Mouse (Mus musculus): ENCODE measurements at regions not wholly inside any gene's neighbourhood (a gene's known extent, or its start where the extent isn't known, plus 50 kb on each side); places are given as distances from the start of the nearest gene placed in this dataset.
A peak's percentile ranks its signal among the peaks of the same experiment; 100 is the strongest.

DNA sequence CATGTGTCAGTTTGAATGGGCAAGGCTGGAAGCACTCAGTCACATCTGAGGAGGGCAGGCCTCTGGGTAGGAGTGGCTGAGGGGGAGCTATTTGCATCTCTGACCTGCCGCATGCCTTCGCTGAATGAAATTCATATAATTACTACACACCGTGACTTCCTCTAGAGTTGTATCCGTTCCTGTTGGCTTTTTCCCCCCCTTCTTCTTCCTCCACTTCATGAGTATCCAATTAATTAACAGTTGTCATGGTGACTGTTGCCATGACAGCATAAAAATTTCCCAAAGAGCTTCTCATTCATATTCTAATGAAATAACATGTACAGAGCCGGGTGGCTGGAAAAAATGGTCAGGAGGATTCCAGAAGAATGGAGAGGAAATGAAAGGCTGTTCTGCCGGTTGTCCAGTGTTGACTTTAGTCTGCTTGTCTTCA, 208.6 kb upstream of the Gm10131 start:
- Histone ChIP-seq H3K36me3 (ENCODE audit: control insufficient read depth, insufficient read depth) (no peaks in the 10 kb centered on the region), H3K4me2 (ENCODE audit: low read length) (peak overlapping the region; percentile 41), H3K9ac (replicated peaks; ENCODE audit: low read depth, low read length) (no peak overlapping the region), H3K4me3 (replicated peaks; ENCODE audit: low read length) (no peak overlapping the region), H3K27ac (ENCODE audit: low read length) (peak overlapping the region; percentile 58), H3K9me3 (ENCODE audit: control insufficient read depth, low read length) (no peaks in the 10 kb centered on the region), H3K27me3 (replicated peaks; ENCODE audit: control insufficient read depth, insufficient read depth, low read length) (no peaks in the 10 kb centered on the region), H3K4me1 (replicated peaks; ENCODE audit: control insufficient read depth, insufficient read depth, low read length) (peaks cover 30% of the 10 kb centered on the region)
- WGBS = 6% methylated on average over 6 of the region's 6 CpGs
- peak; percentile 85 for ATAC-seq

DNA sequence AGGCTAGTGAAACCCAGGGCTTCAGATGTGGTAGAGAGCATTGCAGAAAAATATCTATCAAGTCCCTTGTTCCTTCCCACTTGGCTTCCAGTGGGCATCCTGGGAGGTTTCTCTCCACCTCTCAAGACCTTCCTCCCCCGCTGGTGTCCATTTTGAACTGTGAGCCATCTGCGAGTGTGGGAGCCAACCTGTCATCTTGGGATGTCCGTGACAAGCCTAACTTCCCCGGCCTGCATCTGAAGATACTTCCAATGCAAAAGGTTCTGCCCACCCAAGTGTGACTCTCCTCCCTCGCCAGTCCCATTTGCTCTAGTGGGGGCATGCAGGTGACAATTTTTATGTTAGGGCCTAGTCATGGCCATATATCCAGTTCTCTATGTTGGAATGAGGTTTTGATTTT, 208.2 kb upstream of the Gm10131 start:
- Histone ChIP-seq H3K9me3 (ENCODE audit: control insufficient read depth, low read length) (no peaks in the 10 kb centered on the region), H3K9ac (replicated peaks; ENCODE audit: low read depth, low read length) (no peak overlapping the region), H3K4me3 (replicated peaks; ENCODE audit: low read length) (no peak overlapping the region), H3K4me1 (replicated peaks; ENCODE audit: control insufficient read depth, insufficient read depth, low read length) (peaks cover 26% of the 10 kb centered on the region), H3K36me3 (ENCODE audit: control insufficient read depth, insufficient read depth) (no peaks in the 10 kb centered on the region), H3K27ac (ENCODE audit: low read length) (peak overlapping the region; percentile 58), H3K4me2 (ENCODE audit: low read length) (peak overlapping the region; percentile 41), H3K27me3 (replicated peaks; ENCODE audit: control insufficient read depth, insufficient read depth, low read length) (no peaks in the 10 kb centered on the region)
- no peak; the same call in 1 of the 2 replicates for ATAC-seq
- WGBS = 72% methylated on average over 5 of the region's 5 CpGs

DNA sequence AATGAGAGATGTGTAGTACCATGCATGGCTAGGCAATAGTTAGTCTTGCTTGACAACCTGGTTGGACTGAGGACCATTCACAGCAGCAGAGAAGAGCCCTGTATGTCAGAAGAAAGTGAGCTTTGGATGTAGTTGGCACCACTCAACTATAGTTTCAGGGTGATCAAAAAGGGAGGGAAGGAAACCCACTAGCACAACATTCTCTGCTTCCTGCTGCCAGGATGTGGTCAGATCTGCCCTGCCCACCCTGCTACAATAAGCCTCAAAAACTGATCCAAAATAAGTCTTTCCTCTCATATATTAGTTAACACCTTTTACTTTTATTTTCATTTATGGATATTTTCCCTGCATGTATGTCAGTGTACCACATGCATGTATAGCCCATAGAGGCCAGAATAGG, 203.7 kb upstream of the Gm10131 start:
- no peak overlapping the region for H3K4me3 ChIP-seq (replicated peaks; ENCODE audit: low read length)
- no peak for ATAC-seq

GRCm38 (mm10) chr8:34305542-34306485, 194.3 kb upstream of the Gm10131 start:
- Histone ChIP-seq H3K4me1 (replicated peaks; ENCODE audit: control insufficient read depth, insufficient read depth, low read length) (peaks cover 1% of the 10 kb centered on the region; the same call in 1 of the 2 replicates), H3K36me3 (ENCODE audit: control insufficient read depth, insufficient read depth) (no peaks in the 10 kb centered on the region)
- WGBS = 32% methylated on average over 7 of the region's 7 CpGs

More for the DNA sequence above, 203.7 kb upstream of the Gm10131 start:
- Histone ChIP-seq H3K4me1 (replicated peaks; ENCODE audit: control insufficient read depth, insufficient read depth, low read length) (peaks cover 14% of the 10 kb centered on the region), H3K9me3 (ENCODE audit: control insufficient read depth, low read length) (no peaks in the 10 kb centered on the region), H3K36me3 (ENCODE audit: control insufficient read depth, insufficient read depth) (no peaks in the 10 kb centered on the region), H3K27me3 (replicated peaks; ENCODE audit: control insufficient read depth, insufficient read depth, low read length) (no peaks in the 10 kb centered on the region), H3K4me2 (ENCODE audit: low read length) (no peak overlapping the region), H3K27ac (ENCODE audit: low read length) (no peak overlapping the region), H3K9ac (replicated peaks; ENCODE audit: low read depth, low read length) (no peak overlapping the region)

DNA sequence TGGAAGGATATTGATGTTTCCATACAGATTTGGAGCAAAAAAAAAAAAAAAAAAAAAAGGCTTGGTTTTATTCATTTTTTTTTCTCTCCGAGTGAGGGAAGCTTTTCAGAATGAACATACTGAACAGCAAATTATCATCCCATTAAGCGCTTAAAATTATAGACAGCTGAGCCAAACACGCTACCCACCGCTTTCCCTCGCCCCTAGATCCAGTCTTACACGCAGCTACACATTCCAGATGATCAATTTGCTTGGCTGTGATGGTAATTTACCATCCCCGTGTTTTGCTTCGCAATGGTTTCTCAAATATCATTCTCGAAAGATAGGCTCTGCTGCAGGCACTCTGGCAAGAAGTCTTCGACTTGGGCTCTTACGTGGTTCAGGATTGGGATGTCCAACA, 192.3 kb upstream of the Gm10131 start:
- 72% methylated on average over 11 of the region's 11 CpGs for WGBS
- H3K27me3 ChIP-seq (replicated peaks; ENCODE audit: control insufficient read depth, insufficient read depth, low read length) = no peaks in the 10 kb centered on the region
- peaks cover 7% of the 10 kb centered on the region; the same call in 1 of the 2 replicates for H3K4me1 ChIP-seq (replicated peaks; ENCODE audit: control insufficient read depth, insufficient read depth, low read length)
- H3K36me3 ChIP-seq (ENCODE audit: control insufficient read depth, insufficient read depth) = no peaks in the 10 kb centered on the region
- no peak overlapping the region for H3K27ac ChIP-seq (ENCODE audit: low read length)
- no peaks in the 10 kb centered on the region for H3K9me3 ChIP-seq (ENCODE audit: control insufficient read depth, low read length)
- H3K9ac ChIP-seq (replicated peaks; ENCODE audit: low read depth, low read length) = no peak overlapping the region
- H3K4me2 ChIP-seq (ENCODE audit: low read length) = no peak overlapping the region
- H3K4me3 ChIP-seq (replicated peaks; ENCODE audit: low read length) = no peak overlapping the region
- ATAC-seq = peak; percentile 32; the same call in 1 of the 2 replicates

More at GRCm38 (mm10) chr8:34305542-34306485, 194.3 kb upstream of the Gm10131 start:
- Histone ChIP-seq H3K9me3 (ENCODE audit: control insufficient read depth, low read length) (no peaks in the 10 kb centered on the region), H3K27me3 (replicated peaks; ENCODE audit: control insufficient read depth, insufficient read depth, low read length) (no peaks in the 10 kb centered on the region), H3K4me2 (ENCODE audit: low read length) (no peak overlapping the region), H3K9ac (replicated peaks; ENCODE audit: low read depth, low read length) (no peak overlapping the region), H3K4me3 (replicated peaks; ENCODE audit: low read length) (no peak overlapping the region), H3K27ac (ENCODE audit: low read length) (no peak overlapping the region)
- ATAC-seq = no peak

DNA sequence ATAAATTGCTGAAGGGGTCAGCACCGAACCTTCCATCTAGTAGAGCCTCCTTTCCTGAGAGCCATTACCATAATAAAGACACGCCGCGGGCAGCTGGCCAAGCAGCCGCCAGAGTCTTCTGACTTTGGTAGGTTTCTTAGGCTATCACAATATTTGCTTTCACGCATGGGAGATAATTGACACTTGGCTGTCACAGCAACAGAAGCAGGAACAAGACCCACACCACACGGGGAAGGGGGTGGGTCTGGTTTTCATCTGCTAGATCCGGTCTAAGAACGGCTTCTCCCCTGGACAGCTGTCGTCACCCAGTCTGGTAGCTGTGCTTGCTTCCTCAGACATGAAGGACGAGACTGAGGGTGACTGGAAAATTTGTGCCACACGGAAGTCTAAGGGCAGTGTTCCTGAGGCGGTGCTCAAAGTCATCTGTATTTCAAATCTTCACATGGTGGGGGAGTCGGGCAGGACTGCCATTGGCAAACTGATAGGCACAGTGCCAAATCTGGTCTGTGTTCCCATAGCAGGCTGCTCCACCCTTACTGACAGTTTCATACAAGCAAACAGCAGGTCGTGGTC, 188.9 kb upstream of the Gm10131 start:
- H3K4me2 ChIP-seq (ENCODE audit: low read length) = no peak overlapping the region
- no peaks in the 10 kb centered on the region for H3K36me3 ChIP-seq (ENCODE audit: control insufficient read depth, insufficient read depth)
- H3K9ac ChIP-seq (replicated peaks; ENCODE audit: low read depth, low read length) = no peak overlapping the region
- no peaks in the 10 kb centered on the region for H3K27me3 ChIP-seq (replicated peaks; ENCODE audit: control insufficient read depth, insufficient read depth, low read length)
- no peak overlapping the region for H3K4me3 ChIP-seq (replicated peaks; ENCODE audit: low read length)
- peaks cover 7% of the 10 kb centered on the region; the same call in 1 of the 2 replicates for H3K4me1 ChIP-seq (replicated peaks; ENCODE audit: control insufficient read depth, insufficient read depth, low read length)
- ATAC-seq = peak; percentile 74
- H3K27ac ChIP-seq (ENCODE audit: low read length) = no peak overlapping the region
- WGBS = 23% methylated on average over 15 of the region's 15 CpGs
- no peaks in the 10 kb centered on the region for H3K9me3 ChIP-seq (ENCODE audit: control insufficient read depth, low read length)

DNA sequence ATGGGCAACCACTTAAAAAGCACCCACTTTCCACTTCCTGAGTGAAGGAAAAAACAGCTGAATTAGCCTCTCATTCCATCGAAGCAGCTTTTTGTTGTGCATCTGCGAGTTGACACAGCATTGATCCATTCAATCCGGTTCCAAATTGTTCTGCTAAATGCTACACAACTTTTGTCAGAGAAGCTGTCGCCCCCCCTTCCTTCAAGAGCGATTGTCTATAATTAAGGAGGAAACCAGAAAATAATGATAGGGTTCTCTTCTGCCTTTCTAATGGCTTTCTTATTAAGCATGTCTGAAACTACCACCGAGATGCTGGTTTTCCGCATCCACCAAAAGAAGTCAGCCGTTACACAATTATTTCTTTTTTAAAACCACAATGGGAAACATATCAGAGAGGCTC, 183.2 kb upstream of the Gm10131 start:
- Histone ChIP-seq H3K9me3 (ENCODE audit: control insufficient read depth, low read length) (0 out of 2 replicates have a peak, but pooled peaks cover 5% of the 10 kb centered on the region), H3K36me3 (ENCODE audit: control insufficient read depth, insufficient read depth) (no peaks in the 10 kb centered on the region), H3K27ac (ENCODE audit: low read length) (no peak overlapping the region), H3K4me2 (ENCODE audit: low read length) (no peak overlapping the region), H3K9ac (replicated peaks; ENCODE audit: low read depth, low read length) (no peak overlapping the region), H3K4me1 (replicated peaks; ENCODE audit: control insufficient read depth, insufficient read depth, low read length) (no peaks in the 10 kb centered on the region), H3K27me3 (replicated peaks; ENCODE audit: control insufficient read depth, insufficient read depth, low read length) (no peaks in the 10 kb centered on the region), H3K4me3 (replicated peaks; ENCODE audit: low read length) (no peak overlapping the region)
- ATAC-seq = peak; percentile 79
- WGBS = 63% methylated on average over 8 of the region's 8 CpGs

DNA sequence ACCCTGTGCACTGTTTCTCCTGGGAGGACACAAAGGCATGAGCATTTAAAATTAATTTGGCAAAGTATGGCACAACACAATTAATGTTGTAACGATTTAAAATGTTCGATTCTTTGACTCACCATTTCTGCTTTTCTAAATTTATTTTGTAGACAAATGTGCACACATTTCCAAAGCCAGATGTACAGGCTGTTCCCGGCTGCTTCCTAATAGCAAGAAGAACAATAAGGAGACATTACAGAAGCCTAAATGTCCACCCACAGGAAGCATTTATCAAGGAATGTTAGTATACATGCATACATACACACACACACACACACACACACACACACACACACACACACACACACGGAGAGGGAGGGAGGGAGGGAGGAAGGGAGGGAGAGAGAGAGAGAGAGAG, 179.1 kb upstream of the Gm10131 start:
- Histone ChIP-seq H3K9ac (replicated peaks; ENCODE audit: low read depth, low read length) (no peak overlapping the region), H3K27me3 (replicated peaks; ENCODE audit: control insufficient read depth, insufficient read depth, low read length) (no peaks in the 10 kb centered on the region), H3K9me3 (ENCODE audit: control insufficient read depth, low read length) (0 out of 2 replicates have a peak, but pooled peaks cover 5% of the 10 kb centered on the region), H3K4me3 (replicated peaks; ENCODE audit: low read length) (no peak overlapping the region), H3K4me1 (replicated peaks; ENCODE audit: control insufficient read depth, insufficient read depth, low read length) (no peaks in the 10 kb centered on the region), H3K27ac (ENCODE audit: low read length) (no peak overlapping the region), H3K36me3 (ENCODE audit: control insufficient read depth, insufficient read depth) (no peaks in the 10 kb centered on the region), H3K4me2 (ENCODE audit: low read length) (no peak overlapping the region)
- no peak for ATAC-seq
- 84% methylated on average over 3 of the region's 4 CpGs for WGBS

- Histone ChIP-seq H3K4me3 (replicated peaks; ENCODE audit: low read length) (no peak overlapping the region), H3K4me2 (ENCODE audit: low read length) (no peak overlapping the region), H3K27me3 (replicated peaks; ENCODE audit: control insufficient read depth, insufficient read depth, low read length) (no peaks in the 10 kb centered on the region), H3K27ac (ENCODE audit: low read length) (no peak overlapping the region), H3K36me3 (ENCODE audit: control insufficient read depth, insufficient read depth) (no peaks in the 10 kb centered on the region), H3K9me3 (ENCODE audit: control insufficient read depth, low read length) (no peaks in the 10 kb centered on the region), H3K9ac (replicated peaks; ENCODE audit: low read depth, low read length) (no peak overlapping the region), H3K4me1 (replicated peaks; ENCODE audit: control insufficient read depth, insufficient read depth, low read length) (no peaks in the 10 kb centered on the region)
- WGBS = 94% methylated on average over 2 of the region's 2 CpGs
- ATAC-seq = no peak
These were observed 176.3 kb upstream of the Gm10131 start for GRCm38 (mm10) chr8:34287801-34288200.
